Mouse (Mus musculus) heart, embryonic 11.5 days (tissue): ENCODE data around the gene Gemin2. TPM values are rescaled to one million over a fixed set of nuclear protein-coding genes. Genes with fewer than 3 reads are reported as not detected.
"Not testable (repeated sequence)": the region's sequence is repeated elsewhere in the genome, so short reads cannot be mapped to it uniquely, and the experiment has no call there.

Experiments
- ATAC-seq: fragments of 200-750 bp; cut with Nextera tagmentation; replicated peaks from 2 replicates; pipeline ENCODE4 v1.8.0; 2017; ENCODE audit warnings: moderate library complexity; ENCODE audit not compliant: insufficient number of reproducible peaks, low FRiP score, low TSS enrichment
- H3K27ac ChIP-seq: fragments of 300-500 bp; sonication (generic); 2 replicates; pipeline ENCODE4 v1.5.1; 2014; ENCODE audit warnings: mild to moderate bottlenecking, low read depth, low read length
- H3K27me3 ChIP-seq: fragments of 300-500 bp; sonication (generic); 2 replicates; pipeline ENCODE4 v1.6.1; 2014; ENCODE audit warnings: mild to moderate bottlenecking, low read length, mixed read lengths; ENCODE audit not compliant: control insufficient read depth, insufficient read depth
- H3K36me3 ChIP-seq: fragments of 300-500 bp; sonication (generic); 2 replicates; pipeline ENCODE4 v1.6.1; 2014; ENCODE audit warnings: mild to moderate bottlenecking, low read length, moderate library complexity, mixed read lengths; ENCODE audit not compliant: control insufficient read depth, insufficient read depth
- H3K4me1 ChIP-seq: fragments of 300-500 bp; sonication (generic); 2 replicates; pipeline ENCODE4 v1.6.1; 2014; ENCODE audit warnings: low read length; ENCODE audit not compliant: control insufficient read depth, insufficient read depth
- H3K4me2 ChIP-seq: fragments of 300-500 bp; sonication (generic); 2 replicates; pipeline ENCODE4 v1.6.1; 2014; ENCODE audit warnings: mild to moderate bottlenecking, moderate library complexity
- H3K4me3 ChIP-seq: fragments of 300-500 bp; sonication (generic); 2 replicates; pipeline ENCODE4 v1.5.1; 2014; ENCODE audit warnings: low read depth, low read length
- H3K9ac ChIP-seq: fragments of 300-500 bp; sonication (generic); 2 replicates; pipeline ENCODE4 v1.6.1; 2014; ENCODE audit warnings: mild to moderate bottlenecking, low read depth, low read length, moderate library complexity
- H3K9me3 ChIP-seq: fragments of 300-500 bp; sonication (generic); replicated peaks from 2 replicates; pipeline ENCODE4 v1.6.1; 2016; ENCODE audit warnings: low read length; ENCODE audit not compliant: control insufficient read depth
- WGBS: fragments of 180-500 bp; shearing (Covaris S2); extraction: QIAGEN DNeasy Blood & Tissue Kit; methylation state at CpG from one replicate; pipeline ENCODE4 v1.1.7; 2014; ENCODE audit not compliant: insufficient replicate concordance; 5-methylcytosine and 5-hydroxymethylcytosine counted together
- polyA plus RNA-seq: library from polyadenylated mRNA; unstranded; fragments of >200 nt; fragmentation: Nextera tagmentation; extraction: Ambion mirVana; gene quantifications from 2 replicates; pipeline ENCODE4 v1.2.1, GENCODE M21; 2014

The Gemin2 gene
- polyA plus RNA-seq, 1 experiment from 2014 or later = 25.4 TPM

DNA sequence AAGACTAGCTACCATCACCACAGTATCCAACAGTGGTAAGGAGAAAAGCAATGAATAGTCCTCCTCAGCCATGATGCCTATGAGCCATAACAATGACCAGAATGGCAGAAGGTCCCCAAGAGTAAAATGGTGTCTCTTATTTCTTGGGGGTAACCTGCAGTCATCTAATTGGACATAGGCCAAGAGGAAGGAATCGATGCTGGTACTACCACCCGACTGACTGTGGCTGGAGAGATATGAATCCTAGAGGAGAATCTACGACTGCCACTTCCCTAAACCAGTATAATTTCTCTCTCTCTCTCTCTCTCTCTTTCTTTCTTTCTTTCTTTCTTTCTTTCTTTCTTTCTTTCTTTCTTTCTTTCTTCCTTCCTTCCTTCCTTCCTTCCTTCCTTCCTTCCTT lies 39.3 kb downstream of the Gemin2 start:
- Histone ChIP-seq H3K27me3 (no peaks in the 10 kb centered on the region), H3K9me3 (no peaks in the 10 kb centered on the region), H3K9ac (no peak overlapping the region), H3K27ac (no peak overlapping the region), H3K4me2 (no peak overlapping the region), H3K4me3 (no peak overlapping the region), H3K4me1 (no peaks in the 10 kb centered on the region), H3K36me3 (no peaks in the 10 kb centered on the region; the same call in 1 of the 2 replicates)
- WGBS = 79% methylated on average over 3 of the region's 3 CpGs
- no peak for ATAC-seq

DNA sequence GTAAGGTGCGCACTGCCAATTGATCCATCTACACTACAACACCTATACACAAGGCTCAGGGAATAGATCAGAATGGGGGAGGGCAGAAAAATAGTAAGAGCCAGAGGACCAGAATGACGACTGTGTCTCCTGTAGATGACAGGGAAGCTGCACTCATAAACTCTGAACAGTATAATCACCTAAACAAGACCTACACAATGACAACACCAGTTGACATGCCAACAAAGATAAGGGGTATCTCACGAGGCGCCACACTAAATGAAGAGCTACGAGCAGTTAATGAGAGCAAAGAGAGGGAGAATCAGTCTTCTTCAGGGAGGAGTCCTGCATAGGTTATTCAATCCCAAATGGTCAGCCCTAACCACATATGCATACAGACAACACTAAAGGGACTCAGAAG lies 40.0 kb downstream of the Gemin2 start:
- no peak for ATAC-seq
- H3K36me3 ChIP-seq = no peaks in the 10 kb centered on the region; the same call in 1 of the 2 replicates
- no peak overlapping the region for H3K4me3 ChIP-seq
- no peak overlapping the region for H3K27ac ChIP-seq
- no peaks in the 10 kb centered on the region for H3K9me3 ChIP-seq
- H3K4me2 ChIP-seq = no peak overlapping the region
- 67% methylated on average over 5 of the region's 5 CpGs for whole genome bisulfite sequencing
- no peaks in the 10 kb centered on the region for H3K4me1 ChIP-seq
- no peaks in the 10 kb centered on the region for H3K27me3 ChIP-seq
- H3K9ac ChIP-seq = no peak overlapping the region

DNA sequence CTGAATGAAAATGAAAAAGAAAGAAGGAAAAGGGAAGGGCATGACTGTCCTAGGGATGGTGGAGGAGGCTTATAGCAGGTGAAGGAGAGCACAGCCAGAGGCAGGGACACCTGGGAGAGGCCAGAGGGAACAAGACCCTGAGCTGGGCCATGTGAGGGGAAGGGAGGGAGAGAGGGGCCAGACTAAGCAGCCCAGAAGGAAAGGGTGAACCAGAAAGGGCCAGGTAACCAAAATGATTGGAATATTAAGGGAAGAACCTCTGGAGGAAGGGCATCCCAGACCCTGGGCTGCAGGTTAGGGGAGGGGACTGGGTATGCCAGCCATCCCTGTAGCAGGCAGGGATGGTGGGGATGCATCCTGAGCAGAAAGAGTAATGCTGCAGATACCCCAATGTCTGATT lies 40.8 kb downstream of the Gemin2 start:
- Histone ChIP-seq H3K27me3 (no peaks in the 10 kb centered on the region), H3K4me3 (no peak overlapping the region), H3K4me1 (no peaks in the 10 kb centered on the region), H3K9ac (no peak overlapping the region), H3K27ac (no peak overlapping the region), H3K9me3 (no peaks in the 10 kb centered on the region), H3K4me2 (no peak overlapping the region), H3K36me3 (no peaks in the 10 kb centered on the region; the same call in 1 of the 2 replicates)
- no peak for ATAC-seq

DNA sequence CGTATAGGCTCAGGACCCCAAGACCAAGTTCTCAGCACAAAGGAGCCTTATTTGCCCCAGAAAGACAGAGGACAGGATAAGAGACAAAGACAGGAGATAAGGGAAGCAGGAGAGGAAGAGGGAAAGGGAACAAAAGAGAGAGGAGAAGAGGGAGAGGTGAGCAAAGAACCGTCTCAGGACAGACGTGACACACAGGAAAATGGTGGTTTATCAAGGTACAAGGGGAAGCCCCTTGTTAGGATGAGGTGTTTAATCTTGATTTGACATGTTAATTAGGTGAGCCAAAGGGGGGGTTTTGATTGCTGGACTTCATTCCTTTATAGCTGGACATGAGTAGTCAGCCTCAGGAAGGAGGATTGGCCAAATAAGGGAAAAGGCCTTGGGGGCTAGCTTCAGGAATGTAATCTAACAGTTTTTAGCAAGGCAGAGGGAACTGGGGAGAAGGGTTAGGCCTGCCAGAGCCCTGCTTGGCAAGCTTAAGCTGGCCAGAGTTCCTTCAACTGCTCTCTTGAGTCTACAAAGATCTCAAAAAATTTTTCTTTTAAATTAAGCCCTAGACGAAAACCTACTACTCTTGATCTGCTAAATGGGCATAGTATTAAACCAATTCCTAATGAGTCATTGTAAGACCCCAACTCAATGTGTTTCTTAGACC lies 42.1 kb downstream of the Gemin2 start:
- Histone ChIP-seq H3K4me3 (no peak overlapping the region), H3K27me3 (no peaks in the 10 kb centered on the region), H3K9me3 (no peaks in the 10 kb centered on the region), H3K9ac (no peak overlapping the region), H3K27ac (no peak overlapping the region), H3K4me2 (no peak overlapping the region), H3K4me1 (peaks cover 4% of the 10 kb centered on the region), H3K36me3 (no peaks in the 10 kb centered on the region; the same call in 1 of the 2 replicates)
- no peak for ATAC-seq
- 63% methylated on average over 4 of the region's 4 CpGs for WGBS

DNA sequence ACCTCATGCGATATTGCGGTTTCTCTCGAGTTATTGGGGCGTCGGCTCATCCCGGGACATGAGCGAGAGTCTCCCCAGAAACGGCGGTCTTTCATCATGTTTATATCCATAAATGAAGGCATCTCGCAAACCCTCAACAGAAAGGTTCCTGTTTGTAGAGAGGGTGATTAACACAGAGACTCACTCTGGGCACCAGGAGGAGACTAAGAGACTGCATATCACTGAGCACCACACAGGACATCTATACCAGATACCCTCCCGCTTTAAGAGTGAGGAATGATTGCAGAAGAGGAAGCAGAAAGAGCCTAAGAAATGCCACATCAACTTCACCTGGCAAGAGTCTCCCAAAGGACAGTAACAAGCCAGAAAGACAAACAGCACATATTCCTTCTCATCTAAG lies 43.0 kb downstream of the Gemin2 start:
- H3K4me3 ChIP-seq = no peak overlapping the region
- no peaks in the 10 kb centered on the region; the same call in 1 of the 2 replicates for H3K36me3 ChIP-seq
- 93% methylated on average over 11 of the region's 11 CpGs for WGBS
- no peaks in the 10 kb centered on the region for H3K9me3 ChIP-seq
- H3K4me1 ChIP-seq = peaks cover 4% of the 10 kb centered on the region
- no peaks in the 10 kb centered on the region for H3K27me3 ChIP-seq
- no peak overlapping the region for H3K9ac ChIP-seq
- ATAC-seq = no peak
- no peak overlapping the region for H3K4me2 ChIP-seq
- H3K27ac ChIP-seq = no peak overlapping the region

DNA sequence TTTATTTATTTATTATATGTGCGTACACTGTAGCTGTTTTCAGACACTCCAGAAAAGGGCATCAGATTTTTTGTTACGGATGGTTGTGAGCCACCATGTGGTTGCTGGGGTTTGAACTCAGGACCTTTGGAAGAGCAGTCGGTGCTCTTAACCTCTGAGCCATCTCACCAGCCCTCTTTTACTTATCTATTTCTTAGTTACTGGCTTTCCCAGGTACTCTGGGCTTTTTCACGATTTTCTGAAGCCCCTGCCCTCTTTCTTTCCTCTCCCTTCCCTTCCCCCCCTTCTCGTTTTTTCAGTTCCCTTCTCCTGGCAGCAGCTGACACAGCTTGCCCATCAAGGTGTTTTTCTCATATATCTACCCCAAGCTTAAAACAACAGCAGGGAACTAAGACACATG lies 45.0 kb downstream of the Gemin2 start:
- H3K36me3 ChIP-seq, H3K27ac ChIP-seq, H3K27me3 ChIP-seq, H3K9ac ChIP-seq, H3K4me3 ChIP-seq, H3K4me1 ChIP-seq, H3K9me3 ChIP-seq, H3K4me2 ChIP-seq, ATAC-seq: not testable (repeated sequence)
- 81% methylated on average over 5 of the region's 5 CpGs for WGBS

DNA sequence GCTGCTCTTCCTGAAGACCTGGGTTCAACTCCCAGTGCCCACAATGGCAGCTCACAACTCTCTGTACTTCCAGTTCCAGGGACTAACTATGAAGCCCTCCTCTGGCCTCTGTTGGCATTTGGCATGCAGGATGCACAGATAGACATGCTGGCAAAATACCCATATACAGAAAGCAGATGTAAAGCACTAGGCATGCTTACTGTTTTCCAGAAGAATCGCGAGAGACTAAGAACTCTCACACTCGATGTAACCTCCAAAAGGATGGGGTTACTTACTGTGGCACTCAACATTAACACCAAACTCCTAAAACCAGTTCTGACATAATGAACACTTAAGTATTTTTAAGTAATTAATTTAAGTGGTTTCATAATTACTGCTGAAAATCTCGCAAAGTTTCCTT lies 47.1 kb downstream of the Gemin2 start:
- Histone ChIP-seq H3K9me3 (no peaks in the 10 kb centered on the region), H3K36me3 (no peaks in the 10 kb centered on the region), H3K4me2 (peak overlapping the region; percentile 86), H3K9ac (peak overlapping the region; percentile 94), H3K27ac (peak overlapping the region; percentile 95; the same call in 1 of the 2 replicates), H3K4me3 (peak overlapping the region; percentile 89), H3K4me1 (peaks cover 4% of the 10 kb centered on the region), H3K27me3 (no peaks in the 10 kb centered on the region)
- ATAC-seq = no peak
- 60% methylated on average over 4 of the region's 4 CpGs for WGBS

DNA sequence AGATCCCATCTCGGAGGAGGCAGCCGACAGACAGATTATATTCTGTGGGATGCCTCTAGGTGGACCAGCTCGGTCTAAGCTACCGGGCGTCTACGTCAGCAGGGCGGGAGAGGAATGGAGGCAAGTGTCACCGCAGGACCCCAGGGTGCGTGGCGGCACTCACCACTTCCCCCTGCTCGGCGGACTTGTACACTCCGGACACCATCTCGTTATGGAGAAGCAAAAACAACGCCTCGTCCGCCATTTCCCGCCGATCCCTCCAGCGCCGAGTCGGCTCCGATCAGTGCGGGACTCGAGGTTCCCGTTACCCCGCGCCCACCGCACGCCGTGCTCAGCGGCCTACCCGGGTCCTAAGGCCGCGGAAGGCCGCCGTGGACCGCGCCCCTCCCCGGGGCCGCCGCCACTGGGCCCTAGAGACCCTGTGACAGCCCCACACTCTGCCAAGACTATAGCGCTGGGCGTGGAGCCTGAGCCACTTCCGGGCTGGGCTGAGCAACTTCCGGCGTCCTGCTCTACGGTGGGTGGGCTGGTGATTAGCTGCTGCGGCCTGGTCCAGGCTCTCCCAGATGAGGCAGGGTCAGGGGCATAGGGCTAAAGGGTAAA lies 47.9 kb downstream of the Gemin2 start, which contains the start of gene Trappc6b:
Gene Trappc6b, minus strand, starts transcription at position 480 of the 603 bp plus-strand sequence.
- Histone ChIP-seq H3K4me1 (peaks cover 4% of the 10 kb centered on the region), H3K4me2 (peak within 1 kb of the TSS; percentile 86), H3K4me3 (peak within 1 kb of the TSS; percentile 89), H3K27me3 (no peaks in the 10 kb centered on the region), H3K36me3 (no peaks in the 10 kb centered on the region), H3K27ac (peak within 1 kb of the TSS; percentile 95), H3K9me3 (no peaks in the 10 kb centered on the region), H3K9ac (peak within 1 kb of the TSS; percentile 94)
- ATAC-seq = peak; percentile 93
- under 1% methylated on average over 49 of the region's 49 CpGs for WGBS

DNA sequence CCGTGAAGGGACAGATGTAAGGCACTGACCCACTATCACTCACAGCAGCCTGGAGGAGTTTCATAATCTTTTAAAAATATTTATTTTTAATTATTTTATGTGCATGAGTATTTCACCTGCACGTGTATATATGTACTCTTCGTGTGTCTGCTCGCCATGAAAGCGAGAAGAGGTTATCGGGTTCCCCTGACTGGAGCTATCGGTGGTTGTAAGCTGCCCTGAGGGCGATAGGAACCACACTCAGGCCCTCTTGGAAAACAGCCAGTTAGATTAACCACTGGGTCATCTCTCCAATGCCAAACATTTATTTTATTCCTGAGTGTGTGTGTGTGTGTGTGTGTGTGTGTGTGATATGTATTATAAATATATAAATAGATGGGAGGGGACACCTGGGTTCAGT lies 51.6 kb downstream of the Gemin2 start:
- no peak for ATAC-seq
- no peak overlapping the region for H3K4me2 ChIP-seq
- WGBS = 79% methylated on average over 8 of the region's 8 CpGs
- H3K9me3 ChIP-seq = no peaks in the 10 kb centered on the region
- H3K27me3 ChIP-seq = no peaks in the 10 kb centered on the region
- H3K4me1 ChIP-seq = peaks cover 4% of the 10 kb centered on the region
- H3K9ac ChIP-seq = no peak overlapping the region
- peaks cover 17% of the 10 kb centered on the region for H3K36me3 ChIP-seq
- no peak overlapping the region for H3K27ac ChIP-seq
- H3K4me3 ChIP-seq = no peak overlapping the region
